Mouse (Mus musculus) MEL (cell line): ENCODE results near the gene Btn2a2. TPM values are rescaled to one million over a fixed set of nuclear protein-coding genes. Genes with fewer than 3 reads are reported as not detected.
"Not testable (repeated sequence)": the region's sequence is repeated elsewhere in the genome, so short reads cannot be mapped to it uniquely, and the experiment has no call there.

Experiments used
- DNase-seq: peaks from one replicate; pipeline ENCODE4 v3.0.0; 2011; ENCODE audit warnings: low read depth, low spot score
- H3K27ac ChIP-seq: 2 replicates; pipeline ENCODE4 v1.5.1; 2012; ENCODE audit warnings: low read depth, mild to moderate bottlenecking, control low read depth, low read length, moderate library complexity; ENCODE audit not compliant: control insufficient read depth
- H3K27me3 ChIP-seq, 2 experiments: fragments of 150-350 bp in 1 of 2; sonication (generic) in 1 of 2; 2 replicates each; pipeline ENCODE4 v1.6.1; 2012; ENCODE audit warnings: low read length in 2 of 2, mild to moderate bottlenecking in 2 of 2, improper control_type of control experiment in 1 of 2, moderate library complexity in 1 of 2; ENCODE audit not compliant: insufficient read depth in 2 of 2, control insufficient read depth in 1 of 2
- H3K36me3 ChIP-seq, 2 experiments: 2 replicates each; pipeline ENCODE4 v1.6.1; 2012 to 2014; ENCODE audit warnings: low read length in 2 of 2, improper control_type of control experiment in 1 of 2, inconsistent platforms in 1 of 2, mild to moderate bottlenecking in 1 of 2; ENCODE audit not compliant: insufficient read depth in 2 of 2, control insufficient read depth in 1 of 2
- H3K4me1 ChIP-seq, 2 experiments: fragments of 150-350 bp in 1 of 2; sonication (generic) in 1 of 2; 2 replicates each; pipeline ENCODE4 v1.6.1; 2012; ENCODE audit warnings: low read length in 2 of 2, improper control_type of control experiment in 1 of 2, mild to moderate bottlenecking in 1 of 2; ENCODE audit not compliant: insufficient read depth in 2 of 2, control insufficient read depth in 1 of 2
- H3K4me3 ChIP-seq, 2 experiments: fragments of 150-350 bp in 1 of 2; sonication (generic) in 1 of 2; 2 replicates each; pipeline ENCODE4 v1.5.1; 2012; ENCODE audit warnings: low read depth in 2 of 2, low read length in 2 of 2, mild to moderate bottlenecking in 2 of 2, moderate library complexity in 2 of 2, control low read depth in 1 of 2, improper control_type of control experiment in 1 of 2; ENCODE audit not compliant: control insufficient read depth in 1 of 2, insufficient read depth in 1 of 2
- H3K79me2 ChIP-seq: 2 replicates; pipeline ENCODE4 v1.6.1; 2012; ENCODE audit warnings: mild to moderate bottlenecking, low read length, moderate library complexity; ENCODE audit not compliant: control insufficient read depth, poor library complexity, insufficient read depth
- H3K9ac ChIP-seq: 2 replicates; pipeline ENCODE4 v1.6.1; 2012; ENCODE audit warnings: low read depth, mild to moderate bottlenecking, control low read depth, low read length, moderate library complexity; ENCODE audit not compliant: control insufficient read depth, poor library complexity, severe bottlenecking
- H3K9me3 ChIP-seq: fragments of 150-350 bp; sonication (generic); replicated peaks from 2 replicates; pipeline ENCODE4 v1.6.1; 2012; ENCODE audit warnings: mild to moderate bottlenecking, low read length, improper control_type of control experiment, moderate library complexity; ENCODE audit not compliant: insufficient read depth
- MEF2A ChIP-seq: IDR thresholded peaks from 2 replicates; pipeline ENCODE4 v1.6.1; 2014; ENCODE audit warnings: low read depth, mild to moderate bottlenecking, inconsistent platforms, low read length, improper control_type of control experiment; ENCODE audit not compliant: poor library complexity, insufficient replicate concordance, severe bottlenecking; ENCODE audit errors: extremely low read depth
- POLR2A ChIP-seq, 2 experiments: IDR thresholded peaks; 2 replicates each; pipeline ENCODE4 v1.6.1; 2011 to 2012; ENCODE audit warnings: low read length in 2 of 2, mild to moderate bottlenecking in 2 of 2, control low read depth in 1 of 2, improper control_type of control experiment in 1 of 2, low read depth in 1 of 2, moderate library complexity in 1 of 2; ENCODE audit not compliant: control insufficient read depth in 1 of 2, insufficient read depth in 1 of 2, poor library complexity in 1 of 2
- POLR2AphosphoS5 ChIP-seq: IDR thresholded peaks from 2 replicates; pipeline ENCODE4 v1.6.1; 2012; ENCODE audit warnings: low read depth, borderline replicate concordance, mild to moderate bottlenecking, inconsistent platforms, low read length, moderate library complexity, mixed read lengths
- TBP ChIP-seq: IDR thresholded peaks from 2 replicates; pipeline ENCODE4 v1.8.0; 2011; ENCODE audit warnings: low read depth, low read length, improper control_type of control experiment
- UBTF ChIP-seq: IDR thresholded peaks from 2 replicates; pipeline ENCODE4 v1.6.1; 2012; ENCODE audit warnings: low read depth, mild to moderate bottlenecking, inconsistent platforms, low read length, improper control_type of control experiment, moderate library complexity, borderline replicate concordance; ENCODE audit not compliant: insufficient read depth
- polyA plus RNA-seq, 2 experiments: library from polyadenylated mRNA; stranded (reverse) in 1 of 2; unstranded in 1 of 2; fragments of >175 nt in 1 of 2; fragments of >200 nt in 1 of 2; gene quantifications; 2 replicates each; pipeline versions ENCODE4 v1.2.1 to v1.2.4; 2012; ENCODE audit warnings: low replicate concordance in 2 of 2, low read depth in 1 of 2; ENCODE audit not compliant: insufficient read length in 2 of 2, insufficient read depth in 1 of 2, missing spikeins in 1 of 2
- total RNA-seq: library from RNA; depleted of rRNA; stranded (reverse); fragments of 300-350 nt; gene quantifications from 2 replicates; pipeline ENCODE4 v1.2.3, GENCODE M21; 2012

The Btn2a2 gene
- total and polyA plus RNA-seq, 3 experiments = not detected

DNA sequence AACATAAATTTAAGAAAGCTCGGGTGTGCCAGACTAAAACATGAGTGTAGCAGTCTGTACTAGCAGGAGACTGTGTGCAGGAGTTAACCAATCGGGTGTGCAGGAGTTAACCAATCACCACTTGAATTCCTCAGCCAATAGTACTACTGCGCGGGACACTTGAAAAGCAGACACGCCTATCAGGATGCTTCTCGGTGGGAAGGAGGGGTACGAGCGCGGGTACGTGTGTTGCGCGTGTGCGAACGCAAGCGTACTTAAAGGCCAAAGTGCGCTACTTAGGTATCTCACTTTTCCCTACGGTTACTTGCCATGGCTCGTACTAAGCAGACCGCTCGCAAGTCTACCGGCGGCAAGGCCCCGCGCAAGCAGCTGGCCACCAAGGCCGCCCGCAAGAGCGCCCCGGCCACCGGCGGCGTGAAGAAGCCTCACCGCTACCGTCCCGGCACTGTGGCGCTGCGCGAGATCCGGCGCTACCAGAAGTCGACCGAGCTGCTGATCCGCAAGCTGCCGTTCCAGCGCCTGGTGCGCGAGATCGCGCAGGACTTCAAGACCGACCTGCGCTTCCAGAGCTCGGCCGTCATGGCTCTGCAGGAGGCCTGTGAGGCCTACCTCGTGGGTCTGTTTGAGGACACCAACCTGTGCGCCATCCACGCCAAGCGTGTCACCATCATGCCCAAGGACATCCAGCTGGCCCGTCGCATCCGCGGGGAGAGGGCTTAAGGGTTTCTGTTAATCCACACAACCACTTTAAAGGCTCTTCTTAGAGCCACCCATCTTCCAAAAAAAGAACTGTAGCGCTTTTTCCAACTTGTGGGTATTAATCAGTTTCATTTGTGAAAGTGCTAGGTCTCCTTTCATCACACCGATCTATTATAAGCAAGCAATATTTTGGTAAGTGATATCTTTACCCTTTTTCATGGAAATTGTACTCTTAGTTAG, 46.7 kb upstream of the Btn2a2 start, which contains the start of gene Hist1h3g:
Hist1h3g (plus strand) TSS at position 286 of the 939 bp plus-strand sequence.
- peak; percentile 98 for TF ChIP-seq POLR2A (IDR thresholded peaks at IDR 0.05; ENCODE audit: control insufficient read depth in 1 of 2, insufficient read depth in 1 of 2, low read depth in 1 of 2, low read length in 2 of 2, poor library complexity in 1 of 2)
- TF ChIP-seq POLR2AphosphoS5 = peak; percentile 94
- peak; percentile 88; the same call in 1 of the 2 replicates for TF ChIP-seq UBTF
- peak; percentile 99 for TF ChIP-seq TBP
- peaks cover 0 to 28% of the 10 kb centered on the region in 2 experiments; a peak in 2 of 4 replicates for H3K36me3 ChIP-seq
- peak within 1 kb of the TSS; percentile 95 for H3K9ac ChIP-seq
- not testable (repeated sequence) for H3K27me3 ChIP-seq, H3K9me3 ChIP-seq, H3K79me2 ChIP-seq, H3K4me1 ChIP-seq
- peak within 1 kb of the TSS; percentile 95 for H3K27ac ChIP-seq
- H3K4me3 ChIP-seq = peak within 1 kb of the TSS; percentile 35 to 67
- DNase-seq = peak; percentile 99

- DNase-seq = peak; percentile 91
- Histone ChIP-seq H3K9ac (peak overlapping the region; percentile 95), H3K36me3 (peaks cover 0 to 26% of the 10 kb centered on the region in 2 experiments; a peak in 2 of 4 replicates), H3K79me2 (peaks cover 4% of the 10 kb centered on the region; the same call in 1 of the 2 replicates), H3K4me3 (peak overlapping the region; percentile 35 to 67), H3K9me3 (no peaks in the 10 kb centered on the region), H3K4me1 (peaks cover 0 to 4% of the 10 kb centered on the region in 2 experiments; a peak in 2 of 4 replicates), H3K27ac (peak overlapping the region; percentile 95), H3K27me3 (no peaks in the 10 kb centered on the region)
- TF ChIP-seq MEF2A = no peak
- TF ChIP-seq TBP = no peak
- peak; percentile 86; the same call in 1 of the 2 replicates for TF ChIP-seq POLR2AphosphoS5
- peak; percentile 43 to 51; a peak in 3 of 4 replicates for TF ChIP-seq POLR2A (IDR thresholded peaks at IDR 0.05; ENCODE audit: control insufficient read depth in 1 of 2, insufficient read depth in 1 of 2, low read depth in 1 of 2, low read length in 2 of 2, poor library complexity in 1 of 2)
These were observed 45.9 kb upstream of the Btn2a2 start for GRCm38 (mm10) chr13:23534368-23535131.

- H3K27me3 ChIP-seq, H3K79me2 ChIP-seq, H3K9me3 ChIP-seq, H3K4me1 ChIP-seq: not testable (repeated sequence)
- Histone ChIP-seq H3K4me3 (peak within 1 kb of the TSS; percentile 35 to 67), H3K9ac (peak within 1 kb of the TSS; percentile 95), H3K36me3 (peaks cover 0 to 28% of the 10 kb centered on the region in 2 experiments; a peak in 2 of 4 replicates), H3K27ac (peak within 1 kb of the TSS; percentile 100)
- TF ChIP-seq TBP (peak; percentile 97), POLR2AphosphoS5 (0 out of 2 replicates have a peak, but pooled peaks have one; percentile 24), POLR2A (IDR thresholded peaks at IDR 0.05; ENCODE audit: control insufficient read depth in 1 of 2, insufficient read depth in 1 of 2, low read depth in 1 of 2, low read length in 2 of 2, poor library complexity in 1 of 2) (peak; percentile 66 to 74; a peak in 3 of 4 replicates)
- peak; percentile 96 for DNase-seq
These were observed 45.1 kb upstream of the Btn2a2 start, which contains the start of gene Hist1h2af for GRCm38 (mm10) chr13:23533560-23534367. Gene Hist1h2af, plus strand, starts transcription at chr13:23533906.
